Mouse (Mus musculus) T-helper 1 cell (primary cell): Measurements from ENCODE around the gene Capza1.

ENCODE experiments used
- in situ Hi-C: fragments of 300-600 bp; cut with MboI, MseI; formaldehyde crosslinking; loops from one replicate; pipeline ENCODE4 v1.15.1; 2025; ENCODE audit warnings: high pct_unique_total_duplicates

The Capza1 gene

DNA sequence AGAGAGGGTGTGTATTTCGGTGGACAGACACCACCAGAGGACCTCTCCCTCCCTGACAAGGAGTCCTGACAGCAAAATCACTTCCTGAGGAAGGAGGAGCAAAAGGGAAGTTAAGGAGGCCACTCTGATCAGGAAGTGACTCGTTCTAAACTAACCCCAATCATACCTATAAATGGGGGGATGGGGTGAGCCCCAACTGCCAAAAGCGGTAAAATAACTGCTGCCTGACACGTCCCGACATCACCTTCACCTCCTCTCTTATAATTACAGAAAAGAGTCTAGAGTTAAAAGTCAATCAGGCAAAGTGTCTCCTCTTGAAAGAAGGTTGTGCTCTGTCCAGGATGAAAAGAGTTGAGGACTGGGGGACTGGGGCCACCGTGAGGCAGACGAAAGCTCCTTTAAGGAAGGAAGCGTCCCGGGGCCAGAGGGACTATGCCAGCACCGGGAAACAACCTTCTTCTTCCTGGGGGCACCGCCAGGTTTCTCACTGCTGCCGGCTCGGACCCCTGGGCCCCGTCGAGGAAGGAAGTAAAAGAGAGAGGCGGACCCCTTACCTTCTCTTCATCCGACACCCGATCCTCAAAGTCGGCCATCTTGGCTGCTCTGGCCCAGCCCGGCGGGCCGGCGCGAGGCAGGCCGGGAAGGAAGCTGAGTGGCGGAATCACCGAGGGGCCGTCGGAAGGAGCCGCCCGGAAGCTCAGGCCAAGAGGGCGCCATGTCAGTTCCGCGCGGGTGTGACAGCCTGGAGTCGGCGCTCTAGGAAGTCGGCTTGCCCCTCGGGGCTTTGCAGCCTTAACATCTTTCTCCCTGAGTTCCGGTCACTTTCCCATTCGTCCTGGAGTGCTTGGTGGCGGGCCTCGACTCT lies at the start of gene Capza1, which contains the start of gene St7l:
Capza1 (minus strand) TSS at position 720 of the 865 bp plus-strand sequence.
St7l (plus strand) TSS at position 220 of the 865 bp plus-strand sequence.
- in situ Hi-C loops: loop anchor here (10.0 kb wide), 1 partner anchor 1449 kb away; no protein-coding TSS in a partner anchor

GRCm38 (mm10) chr3:104909195-104909594 lies 44.9 kb upstream of the Capza1 start:
- in situ Hi-C loops: no loop called here

- in situ Hi-C loops: no loop called here
Observed at GRCm38 (mm10) chr3:104906007-104906406, 41.7 kb upstream of the Capza1 start.

- in situ Hi-C loops: no loop called here
Observed at GRCm38 (mm10) chr3:104905389-104905788, 41.1 kb upstream of the Capza1 start.

GRCm38 (mm10) chr3:104901154-104901553 lies 36.8 kb upstream of the Capza1 start:
- in situ Hi-C loops: no loop called here

GRCm38 (mm10) chr3:104896141-104896540 lies 31.8 kb upstream of the Capza1 start:
- in situ Hi-C loops: no loop called here

DNA sequence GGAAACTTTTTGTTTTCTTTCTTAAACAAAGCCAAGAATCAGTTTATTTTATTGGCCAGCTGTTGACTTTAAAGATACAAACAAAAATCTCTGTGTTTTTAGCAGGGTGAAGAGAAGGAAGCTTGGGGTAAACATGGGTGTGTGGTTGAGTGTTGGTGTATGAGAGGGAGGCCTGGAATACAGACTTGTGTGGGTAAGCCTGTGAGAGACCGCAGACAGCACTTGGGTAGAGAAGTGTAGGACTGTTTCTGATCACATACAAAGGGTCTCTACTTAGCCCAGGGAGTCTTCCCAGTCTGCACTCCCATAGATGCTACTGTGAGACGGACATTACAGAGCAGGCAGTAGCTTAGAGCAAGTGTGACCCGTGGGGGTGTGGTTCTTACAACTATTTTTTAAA lies 24.3 kb upstream of the Capza1 start:
- in situ Hi-C loops: no loop called here

GRCm38 (mm10) chr3:104869611-104870010 lies 5.3 kb upstream of the Capza1 start:
- in situ Hi-C loops: loop anchor here (5.0 to 10.0 kb wide), 2 partner anchors 88 to 1455 kb away; no protein-coding TSS in a partner anchor

GRCm38 (mm10) chr3:104866674-104867073 lies 2.4 kb upstream of the Capza1 start:
- in situ Hi-C loops: loop anchor here (10.0 kb wide), 1 partner anchor 1452 kb away; no protein-coding TSS in a partner anchor

GRCm38 (mm10) chr3:104865341-104865788 lies 1.1 kb upstream of the Capza1 start:
- in situ Hi-C loops: loop anchor here (10.0 kb wide), 1 partner anchor 1451 kb away; no protein-coding TSS in a partner anchor

DNA sequence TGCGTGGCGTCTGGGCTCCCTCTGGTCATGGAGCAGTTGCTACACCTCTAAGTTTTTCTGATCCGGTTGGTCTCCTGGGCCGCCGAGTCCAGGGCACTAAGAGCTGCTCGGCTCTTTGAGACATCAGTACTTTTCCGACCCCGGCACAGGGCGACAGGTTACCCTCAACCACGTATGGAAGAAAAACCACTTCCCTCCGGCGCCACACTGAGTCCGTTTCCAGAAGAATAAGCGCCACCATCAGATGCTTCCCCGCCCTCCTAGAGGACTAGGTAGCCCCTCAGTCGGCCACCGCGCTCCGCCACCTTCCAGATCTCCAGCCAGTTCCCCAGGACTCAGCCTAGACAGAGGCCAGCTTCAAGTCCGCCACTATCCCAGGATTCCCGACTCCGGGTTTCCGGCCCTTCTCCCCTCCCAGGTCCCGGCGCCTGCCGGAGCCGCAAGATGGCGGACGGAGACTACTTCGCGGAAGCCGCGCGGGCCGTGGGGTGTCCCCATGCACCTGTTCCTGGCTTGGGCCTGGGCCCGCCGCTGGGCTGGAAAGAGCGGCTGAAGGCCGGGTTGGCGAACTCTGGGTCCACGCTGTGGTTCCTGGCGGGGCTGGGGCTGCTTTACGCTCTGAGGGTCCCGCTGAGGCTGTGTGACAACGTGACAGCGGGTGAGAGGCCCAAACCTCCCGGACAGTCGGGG lies 491 bp upstream of the Capza1 start:
- in situ Hi-C loops: loop anchor here (10.0 kb wide), 1 partner anchor 1450 kb away; no protein-coding TSS in a partner anchor

DNA sequence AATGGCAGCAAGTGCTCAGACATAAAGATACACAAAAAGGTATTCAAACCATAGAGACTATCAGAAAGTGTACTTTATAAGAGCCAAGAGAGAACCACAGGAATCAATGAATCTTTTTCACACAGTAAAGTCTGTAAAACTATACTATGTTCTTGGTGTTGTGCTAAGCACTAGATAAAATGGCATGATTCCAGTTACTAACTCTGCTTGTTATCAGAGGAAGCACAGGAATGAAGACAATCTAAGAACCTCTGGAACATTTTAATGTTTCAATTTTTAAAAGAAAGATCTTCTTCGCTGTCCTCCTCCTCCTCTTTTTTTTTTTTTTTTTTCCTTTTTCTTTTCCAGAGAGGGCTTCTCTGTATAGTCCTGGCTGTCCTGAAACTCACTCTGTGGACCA lies 5.7 kb downstream of the Capza1 start:
- in situ Hi-C loops: no loop called here

DNA sequence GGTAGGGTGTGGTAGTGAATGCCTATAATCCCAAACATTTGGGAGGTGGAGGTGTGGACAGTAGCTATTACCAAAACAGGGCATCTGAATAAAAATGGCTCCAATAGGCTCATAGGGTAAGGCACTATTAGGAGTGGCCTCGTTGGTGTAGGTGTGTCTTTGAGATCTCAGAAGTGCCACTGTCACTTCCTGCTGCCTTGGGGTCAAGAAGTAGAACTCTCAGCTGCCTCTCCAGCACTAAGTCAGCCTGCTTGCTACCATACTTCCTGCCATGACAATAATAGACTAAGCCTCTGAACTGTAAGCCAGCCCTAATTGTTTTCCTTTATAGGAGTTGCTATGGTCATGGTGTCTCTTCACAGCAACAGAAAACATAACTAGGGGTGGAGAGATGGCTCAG lies 8.2 kb downstream of the Capza1 start:
- in situ Hi-C loops: no loop called here

DNA sequence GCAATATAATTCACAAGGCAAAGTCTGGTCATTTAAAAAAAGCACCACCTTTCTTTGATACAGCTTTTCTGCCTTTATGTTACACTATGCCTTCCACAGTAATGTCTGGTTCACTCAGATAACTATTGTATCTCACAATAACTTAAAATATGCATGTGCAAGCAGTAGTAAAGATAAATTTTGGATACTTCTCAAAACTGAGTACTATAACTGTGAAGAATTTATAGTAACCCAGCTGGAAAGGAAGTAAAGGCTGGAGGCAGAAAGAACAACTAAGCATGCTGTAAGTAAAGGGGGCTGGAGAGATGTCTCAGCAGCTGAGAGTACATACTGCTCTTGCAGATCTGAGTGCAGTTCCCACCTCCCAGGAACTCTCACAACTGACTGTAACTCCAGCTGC lies 9.4 kb downstream of the Capza1 start:
- in situ Hi-C loops: no loop called here

DNA sequence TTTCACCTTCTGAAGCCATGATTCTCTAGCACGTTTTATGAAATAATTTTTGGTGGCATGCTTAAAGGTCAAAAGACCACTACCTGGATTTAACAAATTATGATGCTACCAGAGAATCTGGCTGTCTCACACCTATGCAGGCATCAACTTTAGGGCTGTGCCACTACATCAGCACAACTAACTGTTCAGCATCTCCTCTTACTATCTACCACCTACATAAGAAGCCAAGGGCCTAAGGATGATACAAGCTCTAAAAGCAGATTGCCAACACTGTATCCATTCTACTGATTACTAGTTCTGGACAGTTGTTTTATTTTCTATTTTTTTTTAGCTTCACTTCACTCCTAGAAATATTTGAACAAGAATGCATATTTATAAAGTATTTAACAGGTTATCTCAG lies 9.8 kb downstream of the Capza1 start:
- in situ Hi-C loops: no loop called here

GRCm38 (mm10) chr3:104846601-104847000 lies 17.7 kb downstream of the Capza1 start:
- in situ Hi-C loops: no loop called here

GRCm38 (mm10) chr3:104841049-104841448 lies 23.3 kb downstream of the Capza1 start:
- in situ Hi-C loops: no loop called here

DNA sequence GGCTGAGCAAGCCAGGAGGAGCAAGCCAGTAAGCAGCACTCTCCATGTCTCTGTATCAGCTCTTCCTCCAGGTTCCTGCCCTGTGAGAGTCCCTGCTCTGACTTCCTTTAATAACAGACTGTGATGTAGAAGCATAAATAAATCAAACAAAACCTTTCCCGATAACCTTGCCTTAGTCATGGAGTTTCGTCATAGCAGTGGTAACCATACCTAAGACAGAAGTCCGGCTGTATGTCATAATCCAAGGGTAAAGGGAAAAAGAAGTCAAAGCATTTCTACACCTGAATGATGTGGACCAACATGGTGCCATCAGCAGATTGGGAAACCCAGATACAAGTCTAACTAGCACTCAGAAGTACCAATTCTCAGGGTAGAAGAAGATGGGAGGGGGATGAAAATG lies 28.5 kb downstream of the Capza1 start:
- in situ Hi-C loops: loop anchor here (10.0 kb wide), 1 partner anchor 1201 kb away; no protein-coding TSS in a partner anchor

- in situ Hi-C loops: loop anchor here (5.0 kb wide), 1 partner anchor 635 kb away; no protein-coding TSS in a partner anchor
Observed at GRCm38 (mm10) chr3:104822413-104822812, 41.9 kb downstream of the Capza1 start.

GRCm38 (mm10) chr3:104820426-104820825 lies 43.9 kb downstream of the Capza1 start:
- in situ Hi-C loops: loop anchor here (5.0 kb wide), 1 partner anchor 637 kb away; no protein-coding TSS in a partner anchor

- in situ Hi-C loops: no loop called here
Observed at GRCm38 (mm10) chr3:104818749-104819134, 45.6 kb downstream of the Capza1 start.
